Mouse (Mus musculus) spleen, adult 18-20 months (tissue): Measurements from ENCODE around the gene Rpp25l.

ENCODE experiments used
- DNase-seq, 2 experiments: peaks; one replicate each; pipeline ENCODE4 v3.0.0; 2022; ENCODE audit warnings: mixed read lengths in 2 of 2

The Rpp25l gene

GRCm38 (mm10) chr4:41665009-41665675 is 48.2 kb downstream of the Rpp25l start:
- DNase-seq = no peak

DNA sequence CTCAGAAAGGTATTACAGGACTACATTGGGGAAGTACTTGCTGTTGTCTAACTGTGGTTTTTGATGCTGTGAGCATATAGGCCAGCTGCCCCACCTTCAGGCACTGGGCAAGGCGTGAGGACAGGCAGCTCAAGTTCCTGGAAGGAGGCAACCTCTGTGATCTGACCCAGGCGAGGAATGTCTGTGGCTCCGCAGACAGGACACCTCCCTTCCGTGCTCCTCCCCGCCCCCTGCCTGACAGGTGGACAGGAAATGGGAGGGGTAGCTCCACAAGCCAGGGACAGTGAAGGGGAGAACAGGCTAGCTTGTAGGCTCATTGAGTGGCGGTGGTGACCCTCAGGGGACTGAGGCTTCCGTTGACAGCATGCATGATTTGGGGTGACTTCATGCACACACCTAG is 48.8 kb downstream of the Rpp25l start:
- no peak for DNase-seq

DNA sequence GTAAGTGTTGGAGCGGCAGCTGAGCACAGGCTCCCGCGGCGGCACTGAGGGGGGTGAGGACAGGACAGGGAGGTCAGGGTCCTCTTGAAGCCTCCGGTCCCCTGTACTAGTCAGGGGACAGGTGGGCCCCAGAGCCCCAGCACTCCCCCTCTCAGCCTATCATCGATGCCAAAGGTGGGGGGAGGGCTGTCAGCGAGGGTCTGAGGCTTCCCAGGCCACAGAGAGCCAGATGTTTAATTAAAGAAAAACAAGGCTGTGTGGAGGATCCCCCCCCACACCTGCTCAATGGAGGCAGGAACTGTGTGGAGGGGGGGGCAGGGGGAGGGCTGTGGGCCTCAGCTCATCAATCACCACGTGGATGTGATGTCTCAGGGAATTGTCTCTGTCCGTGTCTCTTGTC is 49.7 kb downstream of the Rpp25l start:
- no peak for DNase-seq

GRCm38 (mm10) chr4:41662723-41663122 is 50.6 kb downstream of the Rpp25l start:
- no peak for DNase-seq
